Mouse (Mus musculus) c-Kit-positive CD71-positive TER-119-positive erythroid progenitor cells, embryonic 14.5 days (primary cell): ENCODE measurements around the gene Arhgef39.

Experiments
- DNase-seq: peaks from one replicate; pipeline ENCODE4 v3.0.0-alpha.2; 2013; ENCODE audit warnings: low spot score

Gene Arhgef39

GRCm38 (mm10) chr4:43478906-43479832 is 20.3 kb downstream of the Arhgef39 start:
- DNase-seq, result peak; percentile 63

DNA sequence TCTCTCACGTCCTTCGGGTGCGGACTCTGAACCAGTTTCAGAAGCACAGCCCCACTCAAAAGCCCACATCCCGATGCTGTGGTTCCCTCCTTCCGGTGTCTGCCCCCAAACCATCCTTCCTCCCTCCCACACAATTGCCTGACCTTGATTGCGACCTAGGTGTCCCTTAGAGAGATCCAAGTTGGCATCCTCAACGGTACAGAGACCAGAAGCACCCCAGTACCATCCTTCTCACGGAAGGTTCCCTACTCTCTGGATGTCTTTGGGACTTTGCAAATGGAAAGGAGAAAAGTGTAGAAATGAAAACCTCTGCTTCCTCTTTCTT is 21.0 kb downstream of the Arhgef39 start:
- no peak for DNase-seq

- DNase-seq, result peak; percentile 87
Measured at GRCm38 (mm10) chr4:43477857-43478533, 21.5 kb downstream of the Arhgef39 start.

DNA sequence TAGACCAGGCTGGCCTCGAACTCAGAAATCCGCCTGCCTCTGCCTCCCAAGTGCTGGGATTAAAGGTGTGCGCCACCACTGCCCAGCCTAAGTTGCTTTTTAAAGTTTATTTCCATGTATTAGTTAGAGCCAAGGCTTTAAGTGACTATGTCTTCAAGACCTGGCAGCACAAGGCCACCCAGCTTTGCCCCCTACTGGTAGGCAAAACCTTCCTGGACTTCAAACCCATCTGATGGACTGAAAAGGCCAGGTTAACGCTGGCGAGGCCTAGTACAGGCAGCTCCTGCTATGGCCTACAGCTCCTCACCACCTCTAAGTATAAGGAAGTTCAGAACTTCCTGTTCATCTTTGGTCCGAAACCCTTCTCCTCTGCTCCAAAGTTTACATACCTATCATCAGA is 22.9 kb downstream of the Arhgef39 start:
- no peak for DNase-seq

- no peak for DNase-seq
Measured at GRCm38 (mm10) chr4:43473636-43474035, 25.9 kb downstream of the Arhgef39 start.

DNA sequence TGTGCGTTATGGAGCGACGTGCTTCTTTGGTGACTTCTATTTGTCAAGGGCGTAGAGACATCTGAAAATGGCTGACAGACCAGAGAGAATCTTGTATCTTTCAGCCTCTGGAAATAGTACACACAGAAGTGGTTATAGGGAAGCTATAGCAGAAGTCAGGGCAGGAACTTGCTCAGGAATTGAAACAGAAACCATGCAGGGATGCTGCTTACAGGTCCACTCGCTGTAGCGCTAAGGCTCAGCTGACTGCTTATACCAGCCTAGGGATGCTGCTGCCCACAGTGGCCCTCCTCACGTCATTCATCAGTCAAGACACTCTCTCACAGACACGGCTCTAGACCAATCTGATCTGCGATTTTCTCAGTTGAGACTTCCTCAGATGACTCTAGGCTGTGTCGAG is 29.2 kb downstream of the Arhgef39 start:
- DNase-seq, result no peak

DNA sequence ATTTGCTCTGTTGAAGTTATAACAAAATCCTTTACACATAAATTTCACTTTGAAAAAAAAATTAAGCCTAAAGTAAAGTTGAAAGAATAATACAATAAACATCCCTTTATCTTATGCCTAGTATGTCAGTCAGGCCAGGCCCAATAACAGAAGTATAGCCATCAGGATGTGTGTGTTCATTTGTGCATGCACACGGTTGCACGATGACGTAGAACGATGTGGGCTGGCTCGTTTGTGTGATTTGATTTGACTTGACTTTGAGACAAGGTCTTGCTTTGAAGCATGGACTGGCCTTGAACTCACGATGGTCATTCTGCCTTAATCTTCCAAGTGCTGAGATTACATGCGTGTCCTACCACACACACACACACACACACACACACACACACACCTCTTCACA is 32.6 kb downstream of the Arhgef39 start:
- no peak for DNase-seq

DNA sequence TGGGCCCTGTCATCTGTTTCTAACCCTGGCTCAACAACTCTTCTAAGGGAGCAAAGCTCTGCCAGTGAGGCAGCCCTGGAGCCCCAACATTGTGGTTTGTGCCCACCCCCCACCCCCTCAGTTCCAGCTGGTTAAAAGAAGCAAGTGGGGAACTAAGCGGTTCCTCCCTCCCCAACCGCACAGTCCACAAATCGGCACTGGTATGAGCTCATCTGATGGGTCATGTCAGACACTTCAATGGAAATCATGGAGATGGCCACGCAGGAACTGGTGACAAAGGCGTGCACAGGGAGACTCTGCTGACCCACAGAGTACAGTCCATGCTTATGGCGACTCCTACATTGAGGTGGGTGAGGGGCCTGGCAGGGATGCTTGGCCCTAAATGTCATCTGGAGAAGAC is 33.6 kb downstream of the Arhgef39 start:
- no peak for DNase-seq

DNA sequence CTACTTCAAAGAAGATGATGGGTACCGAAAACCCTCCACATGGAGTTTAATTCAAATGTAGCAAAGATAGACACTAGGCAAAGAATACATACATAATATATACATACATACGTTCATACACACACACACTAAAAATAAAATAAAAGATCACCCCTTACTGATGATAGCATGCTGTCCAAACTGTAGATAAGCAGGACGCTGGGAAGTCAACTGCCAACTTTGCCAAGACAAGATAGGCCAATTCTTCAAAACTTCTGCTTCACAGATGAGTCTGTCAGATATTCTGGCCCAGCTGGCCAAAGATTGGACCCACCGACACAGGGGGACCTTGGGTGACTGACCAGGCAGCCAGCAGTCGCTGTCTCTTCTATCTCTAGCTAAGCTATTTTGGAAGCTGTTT is 36.4 kb downstream of the Arhgef39 start:
- no peak for DNase-seq

GRCm38 (mm10) chr4:43457124-43457523 is 42.4 kb downstream of the Arhgef39 start:
- no peak for DNase-seq

- no peak for DNase-seq
Measured at GRCm38 (mm10) chr4:43456470-43456869, 43.0 kb downstream of the Arhgef39 start.

DNA sequence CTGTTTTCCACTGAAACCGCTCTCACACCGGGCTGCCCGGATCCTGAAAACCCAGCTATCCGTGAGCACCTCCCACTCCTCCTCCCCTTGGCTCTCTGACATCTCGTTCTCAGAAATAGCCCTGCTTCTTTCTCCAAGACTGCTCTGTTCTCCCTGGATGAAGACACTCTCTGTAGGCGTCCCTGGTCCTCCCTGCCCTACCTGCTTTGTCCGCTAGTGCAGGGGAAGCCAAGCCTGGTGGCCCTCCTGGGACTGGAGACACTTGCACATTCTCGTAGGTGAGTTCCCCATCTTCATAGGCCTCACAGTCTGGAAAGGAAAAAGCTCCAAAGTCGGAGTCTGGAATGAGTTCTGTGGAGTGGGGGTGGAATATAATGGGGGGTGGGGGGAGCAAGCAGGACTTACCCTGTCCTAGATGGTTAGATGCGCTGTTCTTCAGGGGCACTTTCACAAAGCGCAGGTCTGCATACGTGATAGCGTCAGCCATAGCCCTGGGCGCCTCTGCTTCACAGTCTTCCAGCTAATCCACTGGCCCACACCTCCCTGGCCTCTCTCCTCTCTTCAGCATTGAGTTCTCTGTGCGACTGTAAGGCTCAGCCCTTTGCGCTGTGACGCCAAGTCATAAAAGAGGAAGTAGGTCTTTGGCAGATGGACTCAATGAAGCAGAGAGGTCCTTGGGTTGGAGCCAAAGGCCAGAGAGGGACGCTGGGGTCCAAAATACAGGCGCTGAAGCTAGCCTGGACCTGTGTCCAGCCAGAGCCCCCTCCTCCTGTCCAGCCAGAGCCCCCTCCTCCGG is 45.3 kb downstream of the Arhgef39 start, which contains the start of gene Cd72:
Gene Cd72 (minus strand): TSS at position 588 of the 796 bp plus-strand sequence.
- DNase-seq, result no peak

GRCm38 (mm10) chr4:43453413-43453812 is 46.1 kb downstream of the Arhgef39 start:
- no peak for DNase-seq

DNA sequence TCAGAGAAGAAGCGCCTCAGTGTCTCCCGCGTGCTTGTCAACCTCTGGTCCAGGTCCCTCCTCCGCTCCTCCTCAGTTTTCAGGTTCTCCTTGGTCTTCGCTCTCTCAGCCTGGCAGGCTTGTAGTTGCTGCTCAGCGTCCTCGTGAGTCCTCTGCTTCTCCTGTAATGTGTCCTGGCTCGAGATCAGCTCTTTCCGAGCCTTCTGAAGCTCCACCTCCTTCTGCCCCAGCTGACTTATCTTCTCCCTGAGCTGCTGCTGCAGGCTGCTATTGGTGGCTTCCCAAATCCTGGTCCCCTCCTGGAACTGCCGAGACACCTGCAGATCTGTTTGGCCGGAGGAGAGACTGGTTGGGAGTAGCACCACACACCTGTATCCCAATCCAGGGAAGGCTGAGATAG is 47.2 kb downstream of the Arhgef39 start:
- no peak for DNase-seq

GRCm38 (mm10) chr4:43448554-43448953 is 50.9 kb downstream of the Arhgef39 start:
- no peak for DNase-seq

- no peak for DNase-seq
Measured at GRCm38 (mm10) chr4:43447251-43447650, 52.2 kb downstream of the Arhgef39 start.
